Mouse (Mus musculus) E14TG2a.4 (cell line): Measurements from ENCODE around the gene Nup35.

Source experiments
- CTCF ChIP-seq: conservative IDR thresholded peaks from 2 replicates; pipeline ENCODE4 v1.5.1; 2014; ENCODE audit warnings: low read length
- NANOG ChIP-seq: IDR thresholded peaks from 2 replicates; pipeline ENCODE4 v1.6.1; 2014; ENCODE audit warnings: borderline replicate concordance, low read length, mixed read lengths
- POU5F1 ChIP-seq: IDR thresholded peaks from 2 replicates; pipeline ENCODE4 v1.6.1; 2014; ENCODE audit warnings: low read length, borderline replicate concordance

DNA sequence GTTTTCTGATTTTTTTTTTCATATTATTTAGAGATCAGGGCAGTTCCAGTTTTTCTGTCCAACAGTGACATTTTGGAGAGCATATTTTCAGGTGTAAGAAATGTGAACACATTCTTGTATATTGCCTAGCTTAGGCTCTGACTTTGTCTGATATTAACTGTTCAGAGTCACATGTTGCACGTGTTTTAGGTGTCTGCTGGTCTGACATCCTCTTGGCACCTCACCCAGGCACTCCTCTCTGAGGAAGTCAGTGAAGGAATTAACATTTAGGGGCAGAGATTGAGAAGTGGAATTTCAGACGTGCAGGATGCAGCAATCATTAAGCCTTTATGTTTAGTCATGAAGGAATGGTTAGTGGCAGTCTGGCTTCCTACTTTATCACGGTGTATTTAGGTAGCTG, 22.8 kb downstream of the Nup35 start:
- TF ChIP-seq CTCF = no peak
- TF ChIP-seq POU5F1 = no peak
- TF ChIP-seq NANOG = no peak
